Mouse (Mus musculus) lung, embryonic 14.5 days (tissue): Measurements from ENCODE around the gene Arsg. TPM values are rescaled to one million over a fixed set of nuclear protein-coding genes. Genes with fewer than 3 reads are reported as not detected.

ENCODE experiments used
- ATAC-seq: fragments of 200-750 bp; cut with Nextera tagmentation; 2 replicates; pipeline ENCODE4 v1.8.0; 2017; ENCODE audit warnings: mild to moderate bottlenecking, moderate TSS enrichment, moderate library complexity; ENCODE audit not compliant: insufficient read depth
- DNase-seq: peaks from one replicate; pipeline ENCODE4 v3.0.0-alpha.2; 2015
- H3K27ac ChIP-seq: fragments of 300-500 bp; sonication (generic); 2 replicates; pipeline ENCODE4 v1.5.1; 2014; ENCODE audit warnings: low read depth, mild to moderate bottlenecking, moderate library complexity
- H3K27me3 ChIP-seq: fragments of 300-500 bp; sonication (generic); 2 replicates; pipeline ENCODE4 v1.6.1; 2014; ENCODE audit warnings: low read length, control low read depth; ENCODE audit not compliant: insufficient read depth
- H3K36me3 ChIP-seq: fragments of 300-500 bp; sonication (generic); 2 replicates; pipeline ENCODE4 v1.6.1; 2014; ENCODE audit warnings: control low read depth; ENCODE audit not compliant: insufficient read depth
- H3K4me1 ChIP-seq: fragments of 300-500 bp; sonication (generic); 2 replicates; pipeline ENCODE4 v1.6.1; 2014; ENCODE audit warnings: antibody characterized with exemption, control low read depth; ENCODE audit not compliant: insufficient read depth
- H3K4me2 ChIP-seq: fragments of 300-500 bp; sonication (generic); 2 replicates; pipeline ENCODE4 v1.6.1; 2014; ENCODE audit warnings: mild to moderate bottlenecking
- H3K4me3 ChIP-seq: fragments of 300-500 bp; sonication (generic); 2 replicates; pipeline ENCODE4 v1.5.1; 2014; ENCODE audit warnings: low read depth, low read length
- H3K9ac ChIP-seq: fragments of 300-500 bp; sonication (generic); 2 replicates; pipeline ENCODE4 v1.6.1; 2014
- H3K9me3 ChIP-seq: fragments of 300-500 bp; sonication (generic); 2 replicates; pipeline ENCODE4 v1.6.1; 2016; ENCODE audit warnings: low read depth, low read length, control low read depth
- CTCF ChIP-seq: IDR thresholded peaks from 2 replicates; pipeline ENCODE4 v1.5.1; 2016; ENCODE audit warnings: antibody characterized with exemption, low read depth
- WGBS: fragments of 180-500 bp; shearing (Covaris S2); extraction: QIAGEN DNeasy Blood & Tissue Kit; methylation state at CpG from one replicate; pipeline ENCODE4 v1.1.7; 2014; 5-methylcytosine and 5-hydroxymethylcytosine counted together
- polyA plus RNA-seq: library from polyadenylated mRNA; unstranded; fragments of >200 nt; fragmentation: Nextera tagmentation; extraction: Ambion mirVana; gene quantifications from 2 replicates; pipeline ENCODE4 v1.2.1, GENCODE M21; 2014

Gene Arsg
- polyA plus RNA-seq, 1 experiment from 2014 or later = 5.3 TPM

DNA sequence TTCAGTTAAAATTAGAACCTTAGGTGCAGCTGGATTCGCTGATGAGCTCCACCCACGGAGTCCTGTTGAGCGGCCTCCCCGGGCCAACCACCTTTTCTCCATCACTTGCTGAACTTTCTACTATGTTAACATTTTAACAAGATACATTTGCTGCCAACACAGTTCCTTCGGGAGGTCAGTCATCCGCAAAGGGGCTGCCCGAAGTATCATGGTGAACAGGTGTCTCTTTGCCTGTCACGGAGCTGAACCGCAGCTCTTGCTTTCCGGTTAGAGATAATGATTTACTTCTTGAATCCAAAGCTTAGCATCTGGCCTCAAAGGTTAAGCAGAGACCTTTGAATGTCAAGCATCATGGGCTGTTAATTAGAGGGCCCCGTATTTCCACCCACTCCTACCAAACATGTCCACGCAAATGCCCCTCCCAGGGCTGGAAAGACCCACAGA lies 72.5 kb downstream of the Arsg start:
- no peak overlapping the region for H3K27ac ChIP-seq
- DNase-seq (no peak), ATAC-seq (no peak)
- H3K4me2 ChIP-seq = peak overlapping the region; percentile 32; the same call in 1 of the 2 replicates
- no peak overlapping the region for H3K4me3 ChIP-seq
- H3K27me3 ChIP-seq = no peaks in the 10 kb centered on the region
- TF ChIP-seq CTCF = no peak
- 22% methylated on average over 12 of the region's 12 CpGs for WGBS
- H3K9ac ChIP-seq = no peak overlapping the region
- no peaks in the 10 kb centered on the region for H3K36me3 ChIP-seq
- H3K9me3 ChIP-seq = no peaks in the 10 kb centered on the region
- H3K4me1 ChIP-seq = peaks cover 10% of the 10 kb centered on the region; the same call in 1 of the 2 replicates

DNA sequence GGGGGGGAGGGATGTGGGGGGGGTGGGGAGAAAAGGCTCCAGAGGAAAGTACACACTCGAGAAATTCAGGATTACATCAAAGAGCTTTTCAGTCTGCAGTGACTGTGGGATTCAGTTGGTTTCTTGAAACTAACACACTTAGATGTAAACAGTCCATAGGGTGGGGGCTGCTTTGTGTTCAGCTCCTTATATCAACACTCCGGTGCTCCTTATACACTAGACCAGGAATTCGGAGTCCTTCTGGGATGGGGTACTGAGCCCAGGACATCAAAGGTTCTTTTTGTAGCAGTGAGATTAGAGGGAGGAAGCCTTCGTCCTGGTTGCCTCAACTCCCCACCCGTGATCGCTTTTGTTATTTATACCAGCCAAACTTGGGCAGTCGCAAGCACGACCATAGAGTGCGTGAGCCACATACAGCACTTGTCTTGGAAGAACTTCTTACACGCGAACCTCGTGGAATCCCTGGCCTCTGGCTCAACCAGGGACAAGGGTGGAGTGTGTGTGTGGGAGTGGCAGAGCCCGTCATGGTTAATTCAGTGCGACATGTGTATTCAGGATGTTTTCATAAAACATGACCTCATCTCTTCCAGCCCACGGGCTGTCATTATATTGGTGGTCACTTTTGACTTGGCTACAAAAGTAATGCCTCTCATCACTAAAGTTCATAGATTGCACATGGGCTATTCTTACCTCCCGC lies 73.3 kb downstream of the Arsg start:
- no peak for TF ChIP-seq CTCF
- Histone ChIP-seq H3K27me3 (no peaks in the 10 kb centered on the region), H3K4me1 (peaks cover 10% of the 10 kb centered on the region; the same call in 1 of the 2 replicates), H3K36me3 (no peaks in the 10 kb centered on the region), H3K4me2 (peak overlapping the region; percentile 32), H3K9ac (no peak overlapping the region), H3K27ac (no peak overlapping the region), H3K4me3 (no peak overlapping the region), H3K9me3 (no peaks in the 10 kb centered on the region)
- WGBS = 31% methylated on average over 16 of the region's 16 CpGs
- peak; percentile 41 for DNase-seq
- ATAC-seq = peak; percentile 57; the same call in 1 of the 2 replicates

GRCm38 (mm10) chr11:109547652-109548051 lies 74.5 kb downstream of the Arsg start:
- no peaks in the 10 kb centered on the region for H3K9me3 ChIP-seq
- no peak overlapping the region for H3K4me2 ChIP-seq
- no peak overlapping the region for H3K9ac ChIP-seq
- H3K4me3 ChIP-seq = no peak overlapping the region
- ATAC-seq (no peak), DNase-seq (no peak)
- peaks cover 10% of the 10 kb centered on the region; the same call in 1 of the 2 replicates for H3K4me1 ChIP-seq
- no peak overlapping the region for H3K27ac ChIP-seq
- H3K27me3 ChIP-seq = no peaks in the 10 kb centered on the region
- no peaks in the 10 kb centered on the region for H3K36me3 ChIP-seq
- no peak for TF ChIP-seq CTCF
- 96% methylated on average over 1 of the region's 1 CpGs for WGBS

DNA sequence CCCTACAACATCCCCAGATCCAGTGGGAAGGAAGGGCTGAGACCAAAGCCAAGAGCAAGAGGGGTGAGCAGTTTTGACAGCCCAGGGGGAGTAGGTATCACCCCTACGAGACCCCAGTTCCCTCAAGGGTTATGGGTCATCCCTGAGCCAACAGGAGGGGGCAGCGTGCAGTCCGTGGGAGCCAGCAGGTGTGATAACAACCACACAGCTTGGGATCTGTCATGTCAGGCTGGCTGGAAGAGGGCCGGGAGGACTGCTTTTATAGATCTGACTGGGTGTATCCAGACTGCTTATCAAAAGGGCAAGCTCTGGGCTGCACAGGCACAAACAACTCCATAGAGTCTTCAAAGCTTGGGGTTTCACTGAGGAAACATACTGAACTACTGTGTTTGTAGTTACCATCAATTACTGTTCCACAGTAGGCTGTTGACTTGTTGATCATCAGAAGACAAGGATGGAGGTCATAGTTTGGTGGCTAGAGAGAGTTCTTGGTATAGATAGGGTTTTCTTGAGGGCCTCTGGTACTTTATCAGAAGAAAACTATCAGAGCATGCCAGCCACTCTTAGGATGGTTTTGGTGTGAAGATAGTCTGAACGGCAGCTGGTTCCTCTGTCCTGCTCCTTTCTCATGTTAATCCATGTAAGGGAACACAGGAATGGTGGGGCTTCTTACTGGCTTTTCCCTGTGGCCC lies 76.6 kb downstream of the Arsg start:
- no peak overlapping the region for H3K27ac ChIP-seq
- ATAC-seq = peak; percentile 39; the same call in 1 of the 2 replicates
- TF ChIP-seq CTCF = no peak
- DNase-seq = no peak
- no peak overlapping the region for H3K9ac ChIP-seq
- H3K9me3 ChIP-seq = no peaks in the 10 kb centered on the region
- H3K36me3 ChIP-seq = no peaks in the 10 kb centered on the region
- WGBS = 47% methylated on average over 5 of the region's 5 CpGs
- H3K4me1 ChIP-seq = peaks cover 10% of the 10 kb centered on the region; the same call in 1 of the 2 replicates
- no peak overlapping the region for H3K4me2 ChIP-seq
- no peaks in the 10 kb centered on the region for H3K27me3 ChIP-seq
- H3K4me3 ChIP-seq = no peak overlapping the region

DNA sequence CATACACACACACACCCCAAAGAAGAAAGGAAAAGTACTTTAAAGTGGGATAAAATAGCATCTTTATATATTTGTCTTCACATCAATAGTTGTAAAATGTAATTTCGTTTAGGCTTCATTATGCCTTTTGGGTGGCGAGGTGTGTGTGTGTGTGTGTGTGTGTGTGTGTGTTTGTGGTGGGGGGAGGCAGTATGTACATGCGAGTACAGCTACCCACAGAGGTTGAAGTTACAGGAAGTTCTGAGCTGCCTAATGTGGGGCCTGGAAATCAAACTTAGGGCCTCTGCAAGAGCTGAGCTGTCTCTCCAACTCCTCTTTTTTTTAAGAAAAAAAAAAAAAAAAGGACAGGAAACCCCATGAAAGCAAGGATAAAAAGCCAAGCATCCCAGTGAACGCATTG lies 80.7 kb downstream of the Arsg start:
- WGBS = 60% methylated on average over 4 of the region's 4 CpGs
- H3K27ac ChIP-seq = no peak overlapping the region

GRCm38 (mm10) chr11:109554443-109554842 lies 81.3 kb downstream of the Arsg start:
- Histone ChIP-seq H3K4me2 (no peak overlapping the region), H3K4me3 (no peak overlapping the region), H3K9ac (no peak overlapping the region), H3K4me1 (no peaks in the 10 kb centered on the region), H3K36me3 (no peaks in the 10 kb centered on the region), H3K27me3 (no peaks in the 10 kb centered on the region), H3K9me3 (no peaks in the 10 kb centered on the region), H3K27ac (peak overlapping the region; percentile 64)
- 41% methylated on average over 3 of the region's 3 CpGs for WGBS
- no peak for TF ChIP-seq CTCF
- ATAC-seq (peak; percentile 55), DNase-seq (peak; percentile 66)

More for the DNA sequence above, 80.7 kb downstream of the Arsg start:
- no peaks in the 10 kb centered on the region for H3K9me3 ChIP-seq
- no peak for TF ChIP-seq CTCF
- no peak overlapping the region for H3K4me2 ChIP-seq
- H3K36me3 ChIP-seq = no peaks in the 10 kb centered on the region
- DNase-seq (no peak), ATAC-seq (no peak)
- H3K4me1 ChIP-seq = no peaks in the 10 kb centered on the region
- no peaks in the 10 kb centered on the region for H3K27me3 ChIP-seq
- no peak overlapping the region for H3K4me3 ChIP-seq
- no peak overlapping the region for H3K9ac ChIP-seq

DNA sequence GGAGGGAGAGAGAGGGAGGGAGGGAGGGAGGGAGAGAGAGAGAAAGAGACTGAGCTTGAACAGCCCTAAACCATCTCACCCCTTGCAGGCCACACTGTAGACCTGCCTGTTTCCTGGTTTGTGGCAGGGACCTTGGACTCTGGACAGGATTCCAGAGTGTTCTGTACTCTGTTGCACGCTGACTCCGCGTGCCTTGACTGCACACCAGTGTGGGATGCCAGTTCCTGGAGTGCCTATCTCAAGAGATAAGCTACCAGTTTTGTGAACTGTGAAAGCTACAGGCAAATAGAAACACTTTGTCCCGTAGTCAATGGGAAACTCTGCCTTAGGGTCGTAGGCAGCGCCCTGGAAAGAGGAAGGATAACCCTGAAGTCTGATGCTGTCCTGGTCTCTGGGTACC lies 83.0 kb downstream of the Arsg start:
- Histone ChIP-seq H3K9me3 (no peaks in the 10 kb centered on the region), H3K4me3 (no peak overlapping the region), H3K9ac (no peak overlapping the region), H3K36me3 (no peaks in the 10 kb centered on the region), H3K4me1 (peaks cover 7% of the 10 kb centered on the region; the same call in 1 of the 2 replicates), H3K4me2 (no peak overlapping the region), H3K27me3 (no peaks in the 10 kb centered on the region), H3K27ac (no peak overlapping the region)
- DNase-seq = no peak
- no peak for ATAC-seq
- WGBS = 72% methylated on average over 6 of the region's 6 CpGs
- TF ChIP-seq CTCF = no peak
